Mouse (Mus musculus): ENCODE data around the gene Grin2c. TPM values are rescaled to one million over a fixed set of nuclear protein-coding genes. Genes with fewer than 3 reads are reported as not detected.

The Grin2c gene
- polyA plus RNA-seq, 1 experiment from 2014 or later = not detected

- Histone ChIP-seq H3K36me3 (ENCODE audit: inconsistent target) (peaks cover 72% of the 10 kb centered on the region), H3K4me3 (ENCODE audit: inconsistent target) (no peak overlapping the region), H3K79me2 (ENCODE audit: inconsistent target) (peaks cover 95% of the 10 kb centered on the region), H3K27ac (peak overlapping the region; percentile 61)
- WGBS (ENCODE audit: missing documents) = 17% methylated on average over 11 of the region's 11 CpGs
Observed at GRCm38 (mm10) chr11:115223451-115223850, 43.6 kb downstream of the Grin2c start.

DNA sequence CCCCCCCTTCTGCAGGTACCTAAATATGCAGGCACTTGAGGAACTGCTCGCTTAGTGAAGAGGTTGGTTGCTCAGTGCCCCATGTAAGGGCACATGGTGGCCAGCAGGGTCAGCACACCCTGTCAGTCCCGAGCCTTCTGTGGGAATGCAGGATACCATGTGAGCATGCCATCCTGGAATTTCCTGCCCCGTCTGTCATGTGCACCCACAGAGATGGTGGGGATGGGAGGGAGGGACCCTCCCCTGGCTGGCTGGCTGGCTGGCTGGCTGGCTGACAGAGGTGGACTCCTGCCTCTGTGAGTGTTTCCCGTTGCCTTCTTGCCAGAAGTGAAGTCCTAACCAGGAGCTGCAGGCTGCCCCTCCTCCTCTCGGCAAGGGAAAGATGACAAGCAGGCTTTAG lies 44.5 kb downstream of the Grin2c start:
- Histone ChIP-seq H3K36me3 (ENCODE audit: inconsistent target) (peaks cover 71% of the 10 kb centered on the region), H3K79me2 (ENCODE audit: inconsistent target) (peaks cover 95% of the 10 kb centered on the region), H3K27ac (peak overlapping the region; percentile 61), H3K4me3 (ENCODE audit: inconsistent target) (no peak overlapping the region)
- WGBS (ENCODE audit: missing documents) = 79% methylated on average over 5 of the region's 5 CpGs

DNA sequence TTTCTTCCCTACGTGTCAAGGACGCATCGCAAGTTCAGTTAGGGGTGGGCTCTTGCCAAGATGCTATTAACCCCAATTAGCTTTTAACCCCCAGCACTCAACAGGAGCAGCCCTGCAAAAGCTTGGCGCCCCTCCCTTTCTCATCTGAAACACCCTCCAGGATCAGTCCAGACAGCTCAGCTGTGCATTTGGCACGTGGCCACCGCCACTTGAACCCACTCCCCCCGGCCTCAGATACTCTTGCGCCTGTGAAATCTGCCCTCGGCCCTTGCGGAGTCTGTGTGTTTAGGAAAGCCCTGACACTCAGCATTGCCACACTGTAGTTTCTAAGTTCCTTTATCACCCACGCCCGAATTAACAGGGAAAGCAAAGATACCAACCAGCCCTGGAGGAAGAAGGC lies 45.0 kb downstream of the Grin2c start:
- no peak overlapping the region for H3K27ac ChIP-seq
- WGBS (ENCODE audit: missing documents) = 87% methylated on average over 12 of the region's 12 CpGs
- peaks cover 96% of the 10 kb centered on the region for H3K79me2 ChIP-seq (ENCODE audit: inconsistent target)
- H3K4me3 ChIP-seq (ENCODE audit: inconsistent target) = no peak overlapping the region
- peaks cover 73% of the 10 kb centered on the region for H3K36me3 ChIP-seq (ENCODE audit: inconsistent target)

DNA sequence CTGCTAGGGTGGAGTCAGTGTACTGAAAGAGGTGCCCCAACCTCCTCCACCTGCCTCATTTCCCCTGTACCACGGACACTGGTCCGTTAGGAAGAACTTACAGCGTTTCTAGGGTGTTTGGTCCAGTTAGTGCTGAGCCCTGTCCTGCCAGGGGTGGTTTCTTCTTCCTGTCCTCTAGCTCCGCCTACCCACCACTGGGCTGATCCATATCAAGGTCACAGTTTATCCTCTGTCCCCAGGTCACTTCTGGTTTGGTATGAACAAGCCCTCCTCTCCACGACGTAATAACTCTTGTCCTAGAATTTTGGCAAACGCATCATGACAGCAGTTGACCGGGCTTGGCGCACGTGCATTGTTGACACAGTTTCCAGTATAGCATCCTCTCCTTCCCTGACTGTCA lies 47.4 kb downstream of the Grin2c start:
- 86% methylated on average over 9 of the region's 10 CpGs for WGBS (ENCODE audit: missing documents)
- H3K4me3 ChIP-seq (ENCODE audit: inconsistent target) = no peak overlapping the region
- no peak overlapping the region for H3K27ac ChIP-seq
- H3K36me3 ChIP-seq (ENCODE audit: inconsistent target) = peaks cover 61% of the 10 kb centered on the region
- H3K79me2 ChIP-seq (ENCODE audit: inconsistent target) = peaks cover 96% of the 10 kb centered on the region; the same call in 1 of the 2 replicates

- H3K4me3 ChIP-seq (ENCODE audit: inconsistent target) = no peak overlapping the region
- peaks cover 61% of the 10 kb centered on the region for H3K36me3 ChIP-seq (ENCODE audit: inconsistent target)
- no peak overlapping the region for H3K27ac ChIP-seq
Observed at GRCm38 (mm10) chr11:115219263-115219662, 47.8 kb downstream of the Grin2c start.

GRCm38 (mm10) chr11:115217439-115218410 lies 49.3 kb downstream of the Grin2c start:
- no peak overlapping the region for H3K27ac ChIP-seq
- peaks cover 96% of the 10 kb centered on the region for H3K79me2 ChIP-seq (ENCODE audit: inconsistent target)
- no peak overlapping the region for H3K4me3 ChIP-seq (ENCODE audit: inconsistent target)
- peaks cover 72% of the 10 kb centered on the region for H3K36me3 ChIP-seq (ENCODE audit: inconsistent target)
- 82% methylated on average over 17 of the region's 18 CpGs for WGBS (ENCODE audit: missing documents)

More at GRCm38 (mm10) chr11:115219263-115219662, 47.8 kb downstream of the Grin2c start:
- 48% methylated on average over 8 of the region's 9 CpGs for WGBS (ENCODE audit: missing documents)
- H3K79me2 ChIP-seq (ENCODE audit: inconsistent target) = peaks cover 96% of the 10 kb centered on the region; the same call in 1 of the 2 replicates

- H3K36me3 ChIP-seq (ENCODE audit: inconsistent target) = peaks cover 85% of the 10 kb centered on the region
- 93% methylated on average over 5 of the region's 5 CpGs for WGBS (ENCODE audit: missing documents)
Observed at GRCm38 (mm10) chr11:115215123-115215522, 51.9 kb downstream of the Grin2c start.

DNA sequence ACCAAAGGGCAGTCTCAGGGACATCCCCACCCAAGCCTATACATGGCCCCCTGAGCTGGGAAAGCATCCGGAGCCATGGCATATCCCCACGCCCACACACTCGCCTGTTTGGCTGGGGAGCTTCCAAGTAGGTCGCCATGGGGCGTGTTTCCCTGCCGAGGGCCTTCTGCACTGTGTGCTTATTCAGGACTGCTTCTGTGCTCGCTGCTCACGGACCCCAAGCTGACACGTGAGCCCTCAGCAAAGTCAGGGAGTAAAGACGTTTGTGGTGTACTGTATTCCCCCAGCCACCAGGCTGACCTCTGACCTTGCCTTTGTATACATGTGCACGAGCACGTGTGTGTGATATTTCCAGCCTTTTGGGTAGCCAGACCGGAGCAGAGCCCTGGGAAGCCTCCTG lies 54.9 kb downstream of the Grin2c start:
- 94% methylated on average over 13 of the region's 13 CpGs for WGBS (ENCODE audit: missing documents)
- Histone ChIP-seq H3K79me2 (ENCODE audit: inconsistent target) (peaks cover 98% of the 10 kb centered on the region), H3K36me3 (ENCODE audit: inconsistent target) (peaks cover 83% of the 10 kb centered on the region), H3K4me3 (ENCODE audit: inconsistent target) (no peak overlapping the region), H3K27ac (no peak overlapping the region)

More at GRCm38 (mm10) chr11:115215123-115215522, 51.9 kb downstream of the Grin2c start:
- H3K4me3 ChIP-seq (ENCODE audit: inconsistent target) = no peak overlapping the region
- no peak overlapping the region for H3K27ac ChIP-seq
- peaks cover 100% of the 10 kb centered on the region for H3K79me2 ChIP-seq (ENCODE audit: inconsistent target)

DNA sequence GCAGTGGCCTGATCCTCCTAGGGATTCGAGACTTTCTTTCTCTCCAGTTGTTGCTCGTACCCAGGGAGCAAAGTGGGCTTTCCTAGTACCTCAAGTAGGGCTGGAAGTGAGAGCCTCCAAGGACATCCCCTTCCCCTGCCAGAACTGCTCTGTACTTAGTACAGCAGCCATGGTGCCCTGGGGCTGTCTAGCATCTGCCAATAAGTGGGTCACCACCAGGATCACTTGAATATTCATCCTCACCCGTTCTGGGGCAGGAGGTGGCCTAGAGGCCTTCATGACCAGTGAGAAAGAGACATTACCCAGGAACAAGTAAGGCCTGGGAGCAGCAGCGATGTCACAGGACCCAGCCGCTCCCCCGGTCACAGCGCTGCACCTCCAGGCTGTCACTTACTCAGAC lies 57.1 kb downstream of the Grin2c start:
- H3K79me2 ChIP-seq (ENCODE audit: inconsistent target) = peaks cover 98% of the 10 kb centered on the region
- 94% methylated on average over 7 of the region's 7 CpGs for WGBS (ENCODE audit: missing documents)
- H3K27ac ChIP-seq = 0 out of 2 replicates have a peak overlapping the region, but pooled peaks have one; percentile 46
- no peak overlapping the region for H3K4me3 ChIP-seq (ENCODE audit: inconsistent target)
- peaks cover 95% of the 10 kb centered on the region for H3K36me3 ChIP-seq (ENCODE audit: inconsistent target)

GRCm38 (mm10) chr11:115208776-115209732 lies 58.0 kb downstream of the Grin2c start:
- 56% methylated on average over 21 of the region's 25 CpGs for WGBS (ENCODE audit: missing documents)

GRCm38 (mm10) chr11:115208126-115208525 lies 58.9 kb downstream of the Grin2c start:
- WGBS (ENCODE audit: missing documents) = 97% methylated on average over 12 of the region's 12 CpGs
- Histone ChIP-seq H3K79me2 (ENCODE audit: inconsistent target) (peaks cover 98% of the 10 kb centered on the region), H3K27ac (no peak overlapping the region), H3K4me3 (ENCODE audit: inconsistent target) (no peak overlapping the region), H3K36me3 (ENCODE audit: inconsistent target) (peaks cover 95% of the 10 kb centered on the region)

More at GRCm38 (mm10) chr11:115208776-115209732, 58.0 kb downstream of the Grin2c start:
- peaks cover 98% of the 10 kb centered on the region for H3K79me2 ChIP-seq (ENCODE audit: inconsistent target)
- H3K27ac ChIP-seq = peak overlapping the region; percentile 46
- H3K36me3 ChIP-seq (ENCODE audit: inconsistent target) = peaks cover 95% of the 10 kb centered on the region
- H3K4me3 ChIP-seq (ENCODE audit: inconsistent target) = no peak overlapping the region

- 92% methylated on average over 8 of the region's 9 CpGs for WGBS (ENCODE audit: missing documents)
- peaks cover 94% of the 10 kb centered on the region for H3K36me3 ChIP-seq (ENCODE audit: inconsistent target)
Observed at GRCm38 (mm10) chr11:115202756-115203155, 64.3 kb downstream of the Grin2c start.

GRCm38 (mm10) chr11:115202316-115202715 lies 64.7 kb downstream of the Grin2c start:
- no peak overlapping the region for H3K4me3 ChIP-seq (ENCODE audit: inconsistent target)
- H3K79me2 ChIP-seq (ENCODE audit: inconsistent target) = peaks cover 99% of the 10 kb centered on the region
- peaks cover 94% of the 10 kb centered on the region for H3K36me3 ChIP-seq (ENCODE audit: inconsistent target)
- no peak overlapping the region for H3K27ac ChIP-seq
- 25% methylated on average over 12 of the region's 12 CpGs for WGBS (ENCODE audit: missing documents)

More at GRCm38 (mm10) chr11:115202756-115203155, 64.3 kb downstream of the Grin2c start:
- Histone ChIP-seq H3K4me3 (ENCODE audit: inconsistent target) (no peak overlapping the region), H3K79me2 (ENCODE audit: inconsistent target) (peaks cover 99% of the 10 kb centered on the region), H3K27ac (no peak overlapping the region)

DNA sequence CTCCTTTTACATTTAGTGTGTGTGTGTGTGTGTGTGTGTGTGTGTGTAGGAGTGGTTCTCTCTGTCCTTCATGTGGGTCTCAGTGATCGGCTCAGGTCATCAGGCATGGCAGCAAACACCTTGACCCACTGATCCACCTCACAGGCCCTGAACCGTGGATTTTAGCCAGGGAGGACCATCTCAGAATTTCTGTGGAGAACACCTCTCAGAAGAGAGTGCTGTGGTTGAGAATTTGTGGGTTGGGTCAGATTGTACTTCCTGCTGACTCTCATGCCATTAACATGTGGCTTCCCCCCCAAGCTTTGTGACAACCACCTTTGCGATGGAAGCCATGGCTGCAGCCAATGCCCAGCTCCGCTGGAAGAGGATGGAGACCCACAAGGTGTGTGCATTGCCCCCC lies 66.5 kb downstream of the Grin2c start:
- 75% methylated on average over 4 of the region's 4 CpGs for WGBS (ENCODE audit: missing documents)
- peaks cover 91% of the 10 kb centered on the region for H3K36me3 ChIP-seq (ENCODE audit: inconsistent target)

More for the DNA sequence above, 66.5 kb downstream of the Grin2c start:
- Histone ChIP-seq H3K79me2 (ENCODE audit: inconsistent target) (peaks cover 99% of the 10 kb centered on the region), H3K27ac (no peak overlapping the region), H3K4me3 (ENCODE audit: inconsistent target) (no peak overlapping the region)
